Mouse (Mus musculus): ENCODE data around the gene Slc39a3.

Slc39a3 gene

GRCm38 (mm10) chr10:81036988-81037580, at the start of gene Slc39a3:
Gene Slc39a3, minus strand, starts transcription at chr10:81037426.
- WGBS: under 1% methylated on average over 35 of the region's 35 CpGs

- WGBS: 54% methylated on average over 2 of the region's 2 CpGs
Observed at GRCm38 (mm10) chr10:81087021-81087420, 49.8 kb upstream of the Slc39a3 start.

GRCm38 (mm10) chr10:81082168-81082960, 45.1 kb upstream of the Slc39a3 start:
- WGBS: 72% methylated on average over 7 of the region's 7 CpGs

- WGBS: 91% methylated on average over 31 of the region's 31 CpGs
Observed at GRCm38 (mm10) chr10:81080008-81080655, 42.9 kb upstream of the Slc39a3 start.

- 89% methylated on average over 11 of the region's 11 CpGs for WGBS
Observed at GRCm38 (mm10) chr10:81077916-81078315, 40.7 kb upstream of the Slc39a3 start.

GRCm38 (mm10) chr10:81076356-81076755, 39.1 kb upstream of the Slc39a3 start:
- 94% methylated on average over 1 of the region's 1 CpGs for WGBS

GRCm38 (mm10) chr10:81075734-81076133, 38.5 kb upstream of the Slc39a3 start:
- whole genome bisulfite sequencing: 81% methylated on average over 8 of the region's 8 CpGs

- WGBS: 65% methylated on average over 7 of the region's 7 CpGs
Observed at GRCm38 (mm10) chr10:81073464-81073863, 36.2 kb upstream of the Slc39a3 start.

GRCm38 (mm10) chr10:81072290-81072689, 35.1 kb upstream of the Slc39a3 start:
- WGBS: 82% methylated on average over 8 of the region's 8 CpGs

- under 1% methylated on average over 35 of the region's 35 CpGs for WGBS
Observed at GRCm38 (mm10) chr10:81069836-81070235, 32.6 kb upstream of the Slc39a3 start, which contains the start of gene Thop1. Gene Thop1, plus strand, starts transcription at chr10:81070035.

- 80% methylated on average over 5 of the region's 5 CpGs for WGBS
Observed at GRCm38 (mm10) chr10:81068706-81069105, 31.5 kb upstream of the Slc39a3 start.

- WGBS: 85% methylated on average over 8 of the region's 8 CpGs
Observed at GRCm38 (mm10) chr10:81064519-81064918, 27.3 kb upstream of the Slc39a3 start.

- 72% methylated on average over 4 of the region's 4 CpGs for WGBS
Observed at GRCm38 (mm10) chr10:81062710-81063109, 25.5 kb upstream of the Slc39a3 start.

- WGBS: under 1% methylated on average over 48 of the region's 48 CpGs
Observed at GRCm38 (mm10) chr10:81059603-81060543, 22.6 kb upstream of the Slc39a3 start, which contains the start of gene Sgta. Gene Sgta, minus strand, starts transcription at chr10:81060181.

GRCm38 (mm10) chr10:81058896-81059295, 21.7 kb upstream of the Slc39a3 start:
- 48% methylated on average over 6 of the region's 6 CpGs for WGBS

- 80% methylated on average over 23 of the region's 23 CpGs for WGBS
Observed at GRCm38 (mm10) chr10:81057406-81058130, 20.3 kb upstream of the Slc39a3 start.

- WGBS: 81% methylated on average over 11 of the region's 11 CpGs
Observed at GRCm38 (mm10) chr10:81055802-81056340, 18.6 kb upstream of the Slc39a3 start.

- 70% methylated on average over 6 of the region's 6 CpGs for WGBS
Observed at GRCm38 (mm10) chr10:81055169-81055568, 17.9 kb upstream of the Slc39a3 start.

GRCm38 (mm10) chr10:81052577-81052976, 15.4 kb upstream of the Slc39a3 start:
- 87% methylated on average over 5 of the region's 5 CpGs for WGBS

GRCm38 (mm10) chr10:81051133-81051532, 13.9 kb upstream of the Slc39a3 start:
- 96% methylated on average over 6 of the region's 6 CpGs for WGBS

Measured in cerebral cortex, adult 2 months (tissue).